Mouse (Mus musculus) cortical plate, adult 2 months (tissue): ENCODE data around the gene Xpo5.

Source experiments
- CTCF ChIP-seq: fragments of 200-500 bp; IDR thresholded peaks from 2 replicates; pipeline ENCODE4 v1.5.1; 2011; ENCODE audit warnings: mild to moderate bottlenecking, control low read depth, low read length; ENCODE audit not compliant: insufficient read depth; ENCODE audit errors: extremely low read depth
- POLR2A ChIP-seq: fragments of 200-500 bp; IDR thresholded peaks from 2 replicates; pipeline ENCODE4 v1.6.1; 2011; ENCODE audit warnings: mild to moderate bottlenecking, low read length, control low read depth; ENCODE audit not compliant: insufficient read depth; ENCODE audit errors: extremely low read depth

DNA sequence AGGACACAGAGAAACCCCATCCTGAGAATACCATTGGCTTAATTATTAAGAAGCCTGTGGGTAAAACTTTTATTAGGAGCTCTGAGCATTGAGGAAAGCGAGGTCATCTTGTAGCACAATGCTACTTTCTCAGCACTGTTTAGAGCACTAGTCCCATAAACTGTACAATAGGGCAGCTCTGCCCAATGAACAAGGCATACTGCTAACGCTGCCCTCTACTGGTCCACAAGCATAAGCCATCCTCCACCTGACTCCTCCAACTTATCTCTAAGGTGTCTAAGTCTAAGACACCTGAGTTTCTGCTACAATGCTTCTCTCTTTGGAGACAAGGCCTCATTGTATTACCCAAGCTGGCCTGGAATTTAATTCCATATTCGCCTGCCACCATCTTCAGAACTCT, 32.0 kb upstream of the Xpo5 start:
- TF ChIP-seq CTCF (peak; percentile 62), POLR2A (no peak)
